Mouse (Mus musculus): ENCODE results near the gene Cdk15. TPM values are rescaled to one million over a fixed set of nuclear protein-coding genes. Genes with fewer than 3 reads are reported as not detected.

Gene Cdk15
- polyA plus RNA-seq, 1 experiment, result 0.44 TPM

GRCm38 (mm10) chr1:59212951-59213350 is 43.8 kb upstream of the Cdk15 start:
- peaks cover 9% of the 10 kb centered on the region for H3K36me3 ChIP-seq (ENCODE audit: control insufficient read depth, insufficient read depth)
- H3K4me2 ChIP-seq (ENCODE audit: low read depth), result no peak overlapping the region
- TF ChIP-seq POLR2AphosphoS2 (IDR thresholded peaks at IDR 0.05; ENCODE audit: insufficient read length, low read depth) (no peak), POLR2A (IDR thresholded peaks at IDR 0.05; ENCODE audit: insufficient read length, low read depth) (no peak), MYOG (IDR thresholded peaks at IDR 0.05; ENCODE audit: control insufficient read depth in 1 of 3, insufficient read depth in 1 of 3, insufficient read length in 2 of 3, low read depth in 2 of 3) (no peak), USF1 (IDR thresholded peaks at IDR 0.05; ENCODE audit: low read depth) (no peak), E2F4 (IDR thresholded peaks at IDR 0.05; ENCODE audit: insufficient read depth) (no peak), CEBPB (IDR thresholded peaks at IDR 0.05; ENCODE audit: insufficient read depth, poor library complexity, severe bottlenecking) (no peak), REST (IDR thresholded peaks at IDR 0.05; ENCODE audit: insufficient read depth, insufficient read length) (no peak), TCF3 (IDR thresholded peaks at IDR 0.05; ENCODE audit: insufficient read length, low read depth) (no peak), TCF12 (IDR thresholded peaks at IDR 0.05; ENCODE audit: insufficient read depth, poor library complexity, severe bottlenecking) (no peak)
- no peaks in the 10 kb centered on the region for H3K27me3 ChIP-seq (ENCODE audit: control insufficient read depth, insufficient read depth, insufficient read length)
- H3K79me2 ChIP-seq (ENCODE audit: control insufficient read depth, insufficient read depth), result no peaks in the 10 kb centered on the region
- H3ac ChIP-seq (ENCODE audit: control insufficient read depth, insufficient read length), result no peak overlapping the region
- H3K4me3 ChIP-seq, result no peak overlapping the region

GRCm38 (mm10) chr1:59215446-59215845 is 41.3 kb upstream of the Cdk15 start:
- Histone ChIP-seq H3K27me3 (ENCODE audit: control insufficient read depth, insufficient read depth, insufficient read length) (no peaks in the 10 kb centered on the region), H3K36me3 (ENCODE audit: control insufficient read depth, insufficient read depth) (peaks cover 3% of the 10 kb centered on the region), H3ac (ENCODE audit: control insufficient read depth, insufficient read length) (no peak overlapping the region), H3K79me2 (ENCODE audit: control insufficient read depth, insufficient read depth) (no peaks in the 10 kb centered on the region), H3K4me3 (no peak overlapping the region), H3K4me2 (ENCODE audit: low read depth) (no peak overlapping the region)
- TF ChIP-seq POLR2AphosphoS2 (IDR thresholded peaks at IDR 0.05; ENCODE audit: insufficient read length, low read depth), result no peak
- TF ChIP-seq MYOG (IDR thresholded peaks at IDR 0.05; ENCODE audit: control insufficient read depth in 1 of 3, insufficient read depth in 1 of 3, insufficient read length in 2 of 3, low read depth in 2 of 3), result no peak
- TF ChIP-seq CEBPB (IDR thresholded peaks at IDR 0.05; ENCODE audit: insufficient read depth, poor library complexity, severe bottlenecking), result no peak
- TF ChIP-seq REST (IDR thresholded peaks at IDR 0.05; ENCODE audit: insufficient read depth, insufficient read length), result no peak
- TF ChIP-seq POLR2A (IDR thresholded peaks at IDR 0.05; ENCODE audit: insufficient read length, low read depth), result no peak
- no peak for TF ChIP-seq MYOD1 (IDR thresholded peaks at IDR 0.05; ENCODE audit: control insufficient read depth in 1 of 3, insufficient read length in 2 of 3, low read depth in 2 of 3)
- no peak for TF ChIP-seq USF1 (IDR thresholded peaks at IDR 0.05; ENCODE audit: low read depth)
- no peak for TF ChIP-seq SRF (IDR thresholded peaks at IDR 0.05; ENCODE audit: control insufficient read depth, insufficient read length, low read depth)
- TF ChIP-seq TCF3 (IDR thresholded peaks at IDR 0.05; ENCODE audit: insufficient read length, low read depth), result no peak
- no peak for TF ChIP-seq E2F4 (IDR thresholded peaks at IDR 0.05; ENCODE audit: insufficient read depth)
- no peak for TF ChIP-seq TCF12 (IDR thresholded peaks at IDR 0.05; ENCODE audit: insufficient read depth, poor library complexity, severe bottlenecking)
- no peak for TF ChIP-seq MAX (IDR thresholded peaks at IDR 0.05; ENCODE audit: low read depth)

GRCm38 (mm10) chr1:59220371-59220770 is 36.3 kb upstream of the Cdk15 start:
- no peaks in the 10 kb centered on the region for H3K79me2 ChIP-seq (ENCODE audit: control insufficient read depth, insufficient read depth)
- no peaks in the 10 kb centered on the region for H3K27me3 ChIP-seq (ENCODE audit: control insufficient read depth, insufficient read depth, insufficient read length)
- H3K36me3 ChIP-seq (ENCODE audit: control insufficient read depth, insufficient read depth), result no peaks in the 10 kb centered on the region
- H3K4me3 ChIP-seq, result no peak overlapping the region
- no peak overlapping the region for H3K4me2 ChIP-seq (ENCODE audit: low read depth)
- TF ChIP-seq MYOD1 (IDR thresholded peaks at IDR 0.05; ENCODE audit: control insufficient read depth in 1 of 3, insufficient read length in 2 of 3, low read depth in 2 of 3) (no peak), TCF12 (IDR thresholded peaks at IDR 0.05; ENCODE audit: insufficient read depth, poor library complexity, severe bottlenecking) (no peak)
- no peak overlapping the region for H3ac ChIP-seq (ENCODE audit: control insufficient read depth, insufficient read length)

GRCm38 (mm10) chr1:59221591-59221990 is 35.1 kb upstream of the Cdk15 start:
- Histone ChIP-seq H3K79me2 (ENCODE audit: control insufficient read depth, insufficient read depth) (no peaks in the 10 kb centered on the region), H3K4me3 (no peak overlapping the region), H3K4me2 (ENCODE audit: low read depth) (no peak overlapping the region), H3ac (ENCODE audit: control insufficient read depth, insufficient read length) (no peak overlapping the region), H3K27me3 (ENCODE audit: control insufficient read depth, insufficient read depth, insufficient read length) (no peaks in the 10 kb centered on the region), H3K36me3 (ENCODE audit: control insufficient read depth, insufficient read depth) (no peaks in the 10 kb centered on the region)
- TF ChIP-seq REST (IDR thresholded peaks at IDR 0.05; ENCODE audit: insufficient read depth, insufficient read length) (no peak), TCF3 (IDR thresholded peaks at IDR 0.05; ENCODE audit: insufficient read length, low read depth) (no peak), POLR2AphosphoS2 (IDR thresholded peaks at IDR 0.05; ENCODE audit: insufficient read length, low read depth) (no peak), MYOG (IDR thresholded peaks at IDR 0.05; ENCODE audit: control insufficient read depth in 1 of 3, insufficient read depth in 1 of 3, insufficient read length in 2 of 3, low read depth in 2 of 3) (no peak), TCF12 (IDR thresholded peaks at IDR 0.05; ENCODE audit: insufficient read depth, poor library complexity, severe bottlenecking) (no peak), MYOD1 (IDR thresholded peaks at IDR 0.05; ENCODE audit: control insufficient read depth in 1 of 3, insufficient read length in 2 of 3, low read depth in 2 of 3) (no peak), POLR2A (IDR thresholded peaks at IDR 0.05; ENCODE audit: insufficient read length, low read depth) (no peak), SRF (IDR thresholded peaks at IDR 0.05; ENCODE audit: control insufficient read depth, insufficient read length, low read depth) (no peak), E2F4 (IDR thresholded peaks at IDR 0.05; ENCODE audit: insufficient read depth) (no peak), CEBPB (IDR thresholded peaks at IDR 0.05; ENCODE audit: insufficient read depth, poor library complexity, severe bottlenecking) (no peak)

GRCm38 (mm10) chr1:59222101-59222825 is 34.4 kb upstream of the Cdk15 start:
- TF ChIP-seq MAX (IDR thresholded peaks at IDR 0.05; ENCODE audit: low read depth), result no peak
- no peak for TF ChIP-seq MYOD1 (IDR thresholded peaks at IDR 0.05; ENCODE audit: control insufficient read depth in 1 of 3, insufficient read length in 2 of 3, low read depth in 2 of 3)
- no peak for TF ChIP-seq POLR2A (IDR thresholded peaks at IDR 0.05; ENCODE audit: insufficient read length, low read depth)
- TF ChIP-seq MYOG (IDR thresholded peaks at IDR 0.05; ENCODE audit: control insufficient read depth in 1 of 3, insufficient read depth in 1 of 3, insufficient read length in 2 of 3, low read depth in 2 of 3), result no peak
- TF ChIP-seq TCF3 (IDR thresholded peaks at IDR 0.05; ENCODE audit: insufficient read length, low read depth), result no peak
- no peak for TF ChIP-seq USF1 (IDR thresholded peaks at IDR 0.05; ENCODE audit: low read depth)

More at GRCm38 (mm10) chr1:59222101-59222825, 34.4 kb upstream of the Cdk15 start:
- H3K4me2 ChIP-seq (ENCODE audit: low read depth), result no peak overlapping the region
- no peaks in the 10 kb centered on the region for H3K79me2 ChIP-seq (ENCODE audit: control insufficient read depth, insufficient read depth)
- no peaks in the 10 kb centered on the region for H3K27me3 ChIP-seq (ENCODE audit: control insufficient read depth, insufficient read depth, insufficient read length)
- H3K36me3 ChIP-seq (ENCODE audit: control insufficient read depth, insufficient read depth), result no peaks in the 10 kb centered on the region
- H3K4me3 ChIP-seq, result no peak overlapping the region
- H3ac ChIP-seq (ENCODE audit: control insufficient read depth, insufficient read length), result no peak overlapping the region
